Mouse (Mus musculus) hindbrain, embryonic 11.5 days (tissue): Measurements from ENCODE around the gene Dexi. TPM values are rescaled to one million over a fixed set of nuclear protein-coding genes. Genes with fewer than 3 reads are reported as not detected.

ENCODE experiments used
- ATAC-seq: fragments of 200-750 bp; cut with Nextera tagmentation; 2 replicates; pipeline ENCODE4 v1.8.0; 2017; ENCODE audit warnings: mild to moderate bottlenecking, moderate TSS enrichment, moderate library complexity; ENCODE audit not compliant: low FRiP score
- DNase-seq: peaks from one replicate; pipeline ENCODE4 v3.0.0-alpha.2; 2015; ENCODE audit warnings: low spot score
- H3K27ac ChIP-seq: fragments of 300-500 bp; sonication (generic); 2 replicates; pipeline ENCODE4 v1.5.1; 2014; ENCODE audit warnings: mild to moderate bottlenecking, low read depth, low read length
- H3K27me3 ChIP-seq: fragments of 300-500 bp; sonication (generic); 2 replicates; pipeline ENCODE4 v1.6.1; 2014; ENCODE audit warnings: mild to moderate bottlenecking, low read length, moderate library complexity, mixed read lengths; ENCODE audit not compliant: control insufficient read depth, insufficient read depth
- H3K36me3 ChIP-seq: fragments of 300-500 bp; sonication (generic); 2 replicates; pipeline ENCODE4 v1.6.1; 2014; ENCODE audit warnings: mild to moderate bottlenecking, low read length, moderate library complexity, mixed read lengths; ENCODE audit not compliant: control insufficient read depth, insufficient read depth
- H3K4me1 ChIP-seq: fragments of 300-500 bp; sonication (generic); replicated peaks from 2 replicates; pipeline ENCODE4 v1.6.1; 2014; ENCODE audit warnings: low read length, mixed read lengths; ENCODE audit not compliant: control insufficient read depth, insufficient read depth
- H3K4me2 ChIP-seq: fragments of 300-500 bp; sonication (generic); replicated peaks from 2 replicates; pipeline ENCODE4 v1.6.1; 2014; ENCODE audit warnings: mild to moderate bottlenecking, low read depth, low read length
- H3K4me3 ChIP-seq: fragments of 300-500 bp; sonication (generic); 2 replicates; pipeline ENCODE4 v1.5.1; 2014; ENCODE audit warnings: low read depth, low read length
- H3K9ac ChIP-seq: fragments of 300-500 bp; sonication (generic); 2 replicates; pipeline ENCODE4 v1.6.1; 2014; ENCODE audit warnings: low read depth, low read length
- H3K9me3 ChIP-seq: fragments of 300-500 bp; sonication (generic); 2 replicates; pipeline ENCODE4 v1.6.1; 2016; ENCODE audit warnings: low read length; ENCODE audit not compliant: control insufficient read depth
- WGBS: fragments of 180-500 bp; shearing (Covaris S2); extraction: QIAGEN DNeasy Blood & Tissue Kit; methylation state at CpG from one replicate; pipeline ENCODE4 v1.1.7; 2014; 5-methylcytosine and 5-hydroxymethylcytosine counted together
- polyA plus RNA-seq: library from polyadenylated mRNA; unstranded; fragments of >200 nt; fragmentation: Nextera tagmentation; extraction: Ambion mirVana; gene quantifications from 2 replicates; pipeline ENCODE4 v1.2.1, GENCODE M21; 2014

The Dexi gene
- polyA plus RNA-seq, 1 experiment from 2014 or later = 21.9 TPM

DNA sequence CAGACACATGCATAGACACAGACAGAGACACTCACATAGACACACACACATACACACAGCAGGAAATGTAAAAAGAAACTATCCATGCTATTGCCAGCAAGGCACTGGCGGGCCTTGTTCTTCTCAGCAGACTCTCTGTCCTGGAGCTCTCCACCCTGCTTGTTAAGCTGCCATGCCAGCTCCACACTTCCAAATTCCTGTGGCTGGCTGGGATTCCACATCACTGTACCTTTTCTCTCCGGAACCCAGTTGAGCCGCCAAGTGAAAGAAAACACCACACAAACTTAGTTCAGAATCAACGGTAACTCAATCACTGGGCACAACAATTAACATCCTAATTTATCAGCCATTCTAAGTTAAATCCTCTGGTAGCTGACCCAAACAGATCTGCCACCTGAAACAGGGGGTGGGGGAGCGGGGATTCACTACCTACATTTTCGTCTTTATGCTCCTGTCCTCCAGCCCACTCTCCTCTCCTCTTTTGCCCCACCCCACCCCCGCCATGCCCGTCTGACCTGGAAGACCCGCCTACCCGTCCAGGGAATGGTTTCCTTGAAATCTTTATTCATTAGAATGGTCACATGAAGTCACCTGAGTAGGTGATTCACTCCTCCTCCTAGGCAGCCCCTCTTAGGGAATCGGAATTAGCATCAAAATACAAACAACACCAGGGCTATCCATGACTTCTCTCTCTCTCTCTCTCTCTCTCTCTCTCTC lies 75.3 kb downstream of the Dexi start:
- DNase-seq = no peak
- no peaks in the 10 kb centered on the region for H3K4me1 ChIP-seq
- H3K36me3 ChIP-seq = no peaks in the 10 kb centered on the region
- no peaks in the 10 kb centered on the region for H3K9me3 ChIP-seq
- ATAC-seq = no peak
- H3K27me3 ChIP-seq = no peaks in the 10 kb centered on the region
- 40% methylated on average over 11 of the region's 11 CpGs for WGBS
- no peak overlapping the region for H3K4me2 ChIP-seq
- H3K9ac ChIP-seq = no peak overlapping the region
- no peak overlapping the region for H3K4me3 ChIP-seq
- H3K27ac ChIP-seq = no peak overlapping the region

- DNase-seq = no peak
- Histone ChIP-seq H3K4me1 (no peaks in the 10 kb centered on the region), H3K27ac (no peak overlapping the region), H3K36me3 (no peaks in the 10 kb centered on the region), H3K9ac (no peak overlapping the region), H3K4me2 (no peak overlapping the region), H3K4me3 (no peak overlapping the region), H3K9me3 (no peaks in the 10 kb centered on the region), H3K27me3 (no peaks in the 10 kb centered on the region)
- WGBS = 34% methylated on average over 4 of the region's 4 CpGs
- no peak for ATAC-seq
Observed at GRCm38 (mm10) chr16:10465011-10465681, 77.7 kb downstream of the Dexi start.

GRCm38 (mm10) chr16:10461178-10461577 lies 81.7 kb downstream of the Dexi start:
- H3K27ac ChIP-seq = no peak overlapping the region
- no peak overlapping the region for H3K9ac ChIP-seq
- H3K27me3 ChIP-seq = no peaks in the 10 kb centered on the region
- DNase-seq (no peak), ATAC-seq (no peak)
- H3K36me3 ChIP-seq = no peaks in the 10 kb centered on the region
- H3K4me1 ChIP-seq = no peaks in the 10 kb centered on the region
- no peak overlapping the region for H3K4me2 ChIP-seq
- no peaks in the 10 kb centered on the region for H3K9me3 ChIP-seq
- WGBS = 92% methylated on average over 2 of the region's 2 CpGs
- H3K4me3 ChIP-seq = no peak overlapping the region

- no peak overlapping the region for H3K27ac ChIP-seq
- H3K4me3 ChIP-seq = no peak overlapping the region
- no peaks in the 10 kb centered on the region for H3K27me3 ChIP-seq
- ATAC-seq (no peak), DNase-seq (no peak)
- WGBS = 81% methylated on average over 2 of the region's 2 CpGs
- H3K4me2 ChIP-seq = no peak overlapping the region
- no peaks in the 10 kb centered on the region for H3K4me1 ChIP-seq
- no peak overlapping the region for H3K9ac ChIP-seq
- no peaks in the 10 kb centered on the region for H3K36me3 ChIP-seq
- no peaks in the 10 kb centered on the region for H3K9me3 ChIP-seq
Observed at GRCm38 (mm10) chr16:10460188-10460587, 82.7 kb downstream of the Dexi start.

DNA sequence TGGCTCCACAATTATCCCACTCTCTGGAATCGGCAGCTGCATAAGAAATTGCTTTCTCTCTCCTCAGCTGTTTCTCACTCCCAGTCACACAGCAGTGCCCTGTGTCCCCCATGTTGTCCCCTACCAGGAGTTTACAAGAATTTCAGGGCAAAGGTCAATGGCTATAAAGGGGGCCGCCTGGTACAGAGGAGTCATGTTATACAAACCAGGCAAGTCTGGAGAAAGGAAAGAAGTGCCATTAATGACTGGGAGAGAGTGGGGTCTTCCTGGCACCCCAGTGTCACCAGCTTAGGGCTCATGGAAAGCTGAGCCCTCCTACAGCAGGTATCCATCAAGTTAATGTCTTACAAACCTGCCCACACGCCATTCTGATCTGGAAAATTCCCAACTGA lies 88.3 kb downstream of the Dexi start:
- H3K27ac ChIP-seq = no peak overlapping the region
- no peak overlapping the region for H3K9ac ChIP-seq
- 51% methylated on average over 3 of the region's 3 CpGs for WGBS
- H3K4me3 ChIP-seq = no peak overlapping the region
- H3K4me1 ChIP-seq = no peaks in the 10 kb centered on the region
- DNase-seq (no peak), ATAC-seq (no peak)
- H3K9me3 ChIP-seq = no peaks in the 10 kb centered on the region
- H3K4me2 ChIP-seq = no peak overlapping the region
- H3K27me3 ChIP-seq = no peaks in the 10 kb centered on the region
- H3K36me3 ChIP-seq = no peaks in the 10 kb centered on the region

- ATAC-seq (no peak), DNase-seq (no peak)
- H3K27ac ChIP-seq = no peak overlapping the region
- no peak overlapping the region for H3K9ac ChIP-seq
- 76% methylated on average over 6 of the region's 6 CpGs for WGBS
- no peaks in the 10 kb centered on the region for H3K9me3 ChIP-seq
- no peaks in the 10 kb centered on the region for H3K27me3 ChIP-seq
- no peaks in the 10 kb centered on the region for H3K36me3 ChIP-seq
- no peak overlapping the region for H3K4me2 ChIP-seq
- no peaks in the 10 kb centered on the region for H3K4me1 ChIP-seq
- H3K4me3 ChIP-seq = no peak overlapping the region
Observed at GRCm38 (mm10) chr16:10453872-10454582, 88.8 kb downstream of the Dexi start.

Other genes starting within 250 kb of the Dexi start
- 2.6 and 3.6 TPM in 2 replicates for gene Emp2, start 229.1 kb downstream of the Dexi start, polyA plus RNA-seq
- 0.13 and 0.15 TPM in 2 replicates for gene Tekt5, start 147.6 kb downstream of the Dexi start, polyA plus RNA-seq
- gene Nubp1, start 131.1 kb downstream of the Dexi start, polyA plus RNA-seq = 58.5 and 66.2 TPM in 2 replicates
- gene Tvp23a, start 95.7 kb downstream of the Dexi start, polyA plus RNA-seq = 17.2 and 24.8 TPM in 2 replicates
- 0.27 and 0.36 TPM in 2 replicates for gene Ciita, start 63.0 kb downstream of the Dexi start, polyA plus RNA-seq
- 47.5 and 55.7 TPM in 2 replicates for gene Clec16a, start 2.3 kb upstream of the Dexi start, polyA plus RNA-seq
- gene Socs1, start 242.5 kb upstream of the Dexi start, polyA plus RNA-seq = 3.5 and 3.6 TPM in 2 replicates
- not detected in 2 replicates for gene Tnp2, start 245.6 kb upstream of the Dexi start, polyA plus RNA-seq
- not detected in 2 replicates for gene Prm3, start 247.9 kb upstream of the Dexi start, polyA plus RNA-seq